Mouse (Mus musculus): ENCODE measurements around the gene Zfp746. TPM values are rescaled to one million over a fixed set of nuclear protein-coding genes. Genes with fewer than 3 reads are reported as not detected.
"Not testable (repeated sequence)": the region's sequence is repeated elsewhere in the genome, so short reads cannot be mapped to it uniquely, and the experiment has no call there.

Zfp746 gene
- polyA plus RNA-seq (2015; fragmentation: Nextera tagmentation; extraction: Ambion mirVana): 23.5 and 27.1 TPM in 2 replicates

GRCm38 (mm10) chr6:48086471-48086878 lies at the start of gene Zfp746:
Zfp746 (minus strand) TSS chr6:48086593.
- WGBS: under 1% methylated on average over 31 of the region's 53 CpGs
- Histone ChIP-seq H3K4me1 (peaks cover 13% of the 10 kb centered on the region), H3K27ac (peak within 1 kb of the TSS; percentile 92), H3K36me3 (peaks cover 26% of the 10 kb centered on the region), H3K4me2 (peak within 1 kb of the TSS; percentile 86), H3K9me3 (no peaks in the 10 kb centered on the region), H3K4me3 (peak within 1 kb of the TSS; percentile 88), H3K27me3 (no peaks in the 10 kb centered on the region), H3K9ac (peak within 1 kb of the TSS; percentile 99)
- ATAC-seq (ENCODE audit: insufficient number of reproducible peaks, insufficient read depth, low FRiP score, low TSS enrichment, low read depth): peak; percentile 86

- H3K4me3 ChIP-seq, H3K27ac ChIP-seq, H3K9me3 ChIP-seq, H3K36me3 ChIP-seq, H3K4me1 ChIP-seq, H3K9ac ChIP-seq, H3K4me2 ChIP-seq, H3K27me3 ChIP-seq: not testable (repeated sequence)
- ATAC-seq (ENCODE audit: insufficient number of reproducible peaks, insufficient read depth, low FRiP score, low TSS enrichment, low read depth): peak; percentile 81; the same call in 1 of the 2 replicates
- WGBS: 79% methylated on average over 4 of the region's 4 CpGs
These were observed 34.7 kb upstream of the Zfp746 start for GRCm38 (mm10) chr6:48121092-48121491.

GRCm38 (mm10) chr6:48116036-48116435 lies 29.6 kb upstream of the Zfp746 start:
- Histone ChIP-seq H3K4me3 (no peak overlapping the region), H3K4me2 (no peak overlapping the region), H3K4me1 (no peaks in the 10 kb centered on the region), H3K9ac (no peak overlapping the region), H3K9me3 (no peaks in the 10 kb centered on the region), H3K36me3 (no peaks in the 10 kb centered on the region), H3K27ac (no peak overlapping the region), H3K27me3 (no peaks in the 10 kb centered on the region)
- no peak for ATAC-seq (ENCODE audit: insufficient number of reproducible peaks, insufficient read depth, low FRiP score, low TSS enrichment, low read depth)
- 73% methylated on average over 3 of the region's 3 CpGs for WGBS

- Histone ChIP-seq H3K4me2 (peak overlapping the region; percentile 86), H3K27me3 (no peaks in the 10 kb centered on the region), H3K36me3 (peaks cover 19% of the 10 kb centered on the region), H3K4me3 (peak overlapping the region; percentile 88), H3K9ac (no peak overlapping the region), H3K9me3 (no peaks in the 10 kb centered on the region), H3K4me1 (peaks cover 13% of the 10 kb centered on the region), H3K27ac (no peak overlapping the region)
- WGBS: 39% methylated on average over 14 of the region's 14 CpGs
- ATAC-seq (ENCODE audit: insufficient number of reproducible peaks, insufficient read depth, low FRiP score, low TSS enrichment, low read depth): no peak
These were observed 743 bp upstream of the Zfp746 start for GRCm38 (mm10) chr6:48086957-48087715.

- Histone ChIP-seq H3K36me3 (peaks cover 33% of the 10 kb centered on the region), H3K4me2 (peak overlapping the region; percentile 86), H3K9ac (peak overlapping the region; percentile 99), H3K4me3 (peak overlapping the region; percentile 88), H3K9me3 (no peaks in the 10 kb centered on the region), H3K27me3 (no peaks in the 10 kb centered on the region), H3K27ac (peak overlapping the region; percentile 92), H3K4me1 (peaks cover 13% of the 10 kb centered on the region)
- peak; percentile 80 for ATAC-seq (ENCODE audit: insufficient number of reproducible peaks, insufficient read depth, low FRiP score, low TSS enrichment, low read depth)
- 2% methylated on average over 71 of the region's 72 CpGs for WGBS
These were observed 630 bp downstream of the Zfp746 start for GRCm38 (mm10) chr6:48085521-48086404.

- 92% methylated on average over 6 of the region's 6 CpGs for WGBS
- Histone ChIP-seq H3K4me3 (no peak overlapping the region), H3K27ac (no peak overlapping the region), H3K9ac (no peak overlapping the region), H3K4me2 (no peak overlapping the region), H3K36me3 (peaks cover 53% of the 10 kb centered on the region), H3K4me1 (peaks cover 13% of the 10 kb centered on the region), H3K9me3 (no peaks in the 10 kb centered on the region), H3K27me3 (no peaks in the 10 kb centered on the region)
- no peak for ATAC-seq (ENCODE audit: insufficient number of reproducible peaks, insufficient read depth, low FRiP score, low TSS enrichment, low read depth)
These were observed 2.6 kb downstream of the Zfp746 start for GRCm38 (mm10) chr6:48083733-48084191.

- Histone ChIP-seq H3K4me3 (no peak overlapping the region), H3K9me3 (no peaks in the 10 kb centered on the region), H3K36me3 (peaks cover 70% of the 10 kb centered on the region), H3K4me1 (peaks cover 13% of the 10 kb centered on the region), H3K9ac (no peak overlapping the region), H3K4me2 (no peak overlapping the region), H3K27ac (no peak overlapping the region), H3K27me3 (no peaks in the 10 kb centered on the region)
- WGBS: 95% methylated on average over 3 of the region's 3 CpGs
- ATAC-seq (ENCODE audit: insufficient number of reproducible peaks, insufficient read depth, low FRiP score, low TSS enrichment, low read depth): no peak
These were observed 4.4 kb downstream of the Zfp746 start for GRCm38 (mm10) chr6:48081952-48082351.

- no peak for ATAC-seq (ENCODE audit: insufficient number of reproducible peaks, insufficient read depth, low FRiP score, low TSS enrichment, low read depth)
- H3K27ac ChIP-seq: no peak overlapping the region
- peaks cover 13% of the 10 kb centered on the region for H3K4me1 ChIP-seq
- no peaks in the 10 kb centered on the region for H3K27me3 ChIP-seq
- no peak overlapping the region for H3K4me2 ChIP-seq
- 95% methylated on average over 5 of the region's 5 CpGs for WGBS
- no peaks in the 10 kb centered on the region for H3K9me3 ChIP-seq
- peaks cover 76% of the 10 kb centered on the region for H3K36me3 ChIP-seq
- H3K9ac ChIP-seq: no peak overlapping the region
- H3K4me3 ChIP-seq: no peak overlapping the region
These were observed 5.4 kb downstream of the Zfp746 start for GRCm38 (mm10) chr6:48081021-48081420.

GRCm38 (mm10) chr6:48073316-48073715 lies 13.1 kb downstream of the Zfp746 start:
- peak overlapping the region; percentile 27 for H3K4me3 ChIP-seq
- peak overlapping the region; percentile 40 for H3K4me2 ChIP-seq
- peaks cover 47% of the 10 kb centered on the region for H3K36me3 ChIP-seq
- H3K27ac ChIP-seq: peak overlapping the region; percentile 79
- no peaks in the 10 kb centered on the region for H3K27me3 ChIP-seq
- no peak for ATAC-seq (ENCODE audit: insufficient number of reproducible peaks, insufficient read depth, low FRiP score, low TSS enrichment, low read depth)
- 34% methylated on average over 5 of the region's 5 CpGs for WGBS
- no peak overlapping the region for H3K9ac ChIP-seq
- no peaks in the 10 kb centered on the region for H3K9me3 ChIP-seq
- no peaks in the 10 kb centered on the region for H3K4me1 ChIP-seq

- H3K27ac ChIP-seq: no peak overlapping the region
- H3K9ac ChIP-seq: no peak overlapping the region
- H3K4me3 ChIP-seq: no peak overlapping the region
- no peak overlapping the region for H3K4me2 ChIP-seq
- no peaks in the 10 kb centered on the region for H3K27me3 ChIP-seq
- no peaks in the 10 kb centered on the region for H3K9me3 ChIP-seq
- H3K4me1 ChIP-seq: no peaks in the 10 kb centered on the region
- WGBS: 90% methylated on average over 3 of the region's 3 CpGs
- H3K36me3 ChIP-seq: peaks cover 70% of the 10 kb centered on the region
- ATAC-seq (ENCODE audit: insufficient number of reproducible peaks, insufficient read depth, low FRiP score, low TSS enrichment, low read depth): no peak
These were observed 18.9 kb downstream of the Zfp746 start for GRCm38 (mm10) chr6:48067492-48067891.

GRCm38 (mm10) chr6:48065587-48066075 lies 20.8 kb downstream of the Zfp746 start:
- H3K4me1 ChIP-seq: no peaks in the 10 kb centered on the region
- 94% methylated on average over 6 of the region's 6 CpGs for WGBS

More at GRCm38 (mm10) chr6:48065587-48066075, 20.8 kb downstream of the Zfp746 start:
- Histone ChIP-seq H3K27ac (no peak overlapping the region), H3K9ac (no peak overlapping the region), H3K4me2 (no peak overlapping the region), H3K4me3 (no peak overlapping the region), H3K9me3 (no peaks in the 10 kb centered on the region), H3K36me3 (peaks cover 87% of the 10 kb centered on the region), H3K27me3 (no peaks in the 10 kb centered on the region)
- ATAC-seq (ENCODE audit: insufficient number of reproducible peaks, insufficient read depth, low FRiP score, low TSS enrichment, low read depth): no peak

Measured in embryonic facial prominence, embryonic 13.5 days (tissue).